Mouse (Mus musculus) kidney, postnatal 36 days (tissue): ENCODE results near the gene Lnp1.
A peak's percentile ranks its signal among the peaks of the same experiment; 100 is the strongest.
"Not testable (repeated sequence)": the region's sequence is repeated elsewhere in the genome, so short reads cannot be mapped to it uniquely, and the experiment has no call there.

Source experiments
- DNase-seq, 2 experiments: peaks; one replicate each; pipeline ENCODE4 v3.0.0; 2021 to 2022; ENCODE audit warnings: mixed read lengths in 2 of 2

The Lnp1 gene

GRCm38 (mm10) chr16:56928023-56928422, at the start of gene Lnp1:
Lnp1 (minus strand) TSS chr16:56928061.
- no peak for DNase-seq

GRCm38 (mm10) chr16:56974646-56975045, 46.8 kb upstream of the Lnp1 start:
- peak; percentile 4 to 8 for DNase-seq

DNA sequence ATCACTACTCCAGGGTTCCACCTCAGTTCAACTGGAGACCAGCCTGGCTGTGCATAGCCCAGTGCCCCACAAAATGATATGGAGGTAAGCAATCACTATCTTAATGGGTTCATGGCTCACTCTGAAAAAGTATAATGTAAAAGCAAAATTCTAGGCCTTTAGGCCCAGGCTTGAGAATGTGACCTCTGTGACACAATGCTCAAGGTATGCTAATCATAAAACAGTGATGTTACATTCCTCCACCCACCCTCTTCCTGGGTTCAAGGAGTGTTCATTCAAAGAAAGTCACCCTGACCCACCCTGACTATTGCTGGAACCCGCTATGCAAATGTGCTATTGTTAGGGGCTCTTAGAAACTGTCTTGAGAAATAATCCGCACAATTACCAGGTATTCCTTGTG, 30.4 kb upstream of the Lnp1 start:
- DNase-seq, result not testable (repeated sequence)

GRCm38 (mm10) chr16:56949085-56949484, 21.2 kb upstream of the Lnp1 start:
- DNase-seq, result no peak

DNA sequence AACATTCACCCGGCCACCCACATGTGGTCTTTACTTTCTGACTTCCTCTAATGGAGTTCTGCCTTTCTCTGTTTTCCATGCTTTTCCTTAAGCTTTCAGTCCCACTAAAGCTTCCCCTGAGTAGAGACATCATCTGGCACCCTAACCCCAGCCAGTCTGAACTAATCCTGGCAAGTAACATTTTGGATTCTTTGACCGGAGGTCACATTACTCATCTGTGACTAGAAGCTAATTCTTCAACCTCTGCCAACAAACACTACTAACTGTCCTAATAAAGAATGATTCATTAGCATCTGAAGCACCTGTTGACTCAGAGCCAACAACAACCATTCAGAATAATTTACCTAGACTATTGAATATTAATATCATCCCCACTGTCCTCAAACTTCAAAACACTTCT, 14.5 kb upstream of the Lnp1 start:
- DNase-seq, result no peak

GRCm38 (mm10) chr16:56920102-56920657, 7.7 kb downstream of the Lnp1 start:
- peak; percentile 1 to 24 for DNase-seq

DNA sequence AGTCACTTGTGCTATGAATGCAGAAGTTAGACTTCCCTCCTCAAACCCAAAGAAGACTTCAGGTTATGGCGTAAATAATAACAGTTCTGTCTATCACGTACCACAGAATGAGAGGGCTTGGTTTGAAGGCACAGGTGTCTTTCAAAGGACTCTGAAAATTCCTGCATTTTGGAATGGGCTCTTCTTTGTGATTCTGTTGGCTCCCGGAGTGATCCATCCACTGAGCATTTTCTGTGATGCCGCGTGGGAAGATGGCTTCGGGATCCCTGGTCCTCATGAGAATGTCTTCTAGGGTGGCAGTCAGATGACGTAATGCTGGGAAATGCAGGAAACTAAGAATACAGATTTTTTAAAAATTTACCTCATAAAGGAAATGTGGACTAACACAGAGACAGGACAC, 10.6 kb downstream of the Lnp1 start:
- DNase-seq, result no peak

DNA sequence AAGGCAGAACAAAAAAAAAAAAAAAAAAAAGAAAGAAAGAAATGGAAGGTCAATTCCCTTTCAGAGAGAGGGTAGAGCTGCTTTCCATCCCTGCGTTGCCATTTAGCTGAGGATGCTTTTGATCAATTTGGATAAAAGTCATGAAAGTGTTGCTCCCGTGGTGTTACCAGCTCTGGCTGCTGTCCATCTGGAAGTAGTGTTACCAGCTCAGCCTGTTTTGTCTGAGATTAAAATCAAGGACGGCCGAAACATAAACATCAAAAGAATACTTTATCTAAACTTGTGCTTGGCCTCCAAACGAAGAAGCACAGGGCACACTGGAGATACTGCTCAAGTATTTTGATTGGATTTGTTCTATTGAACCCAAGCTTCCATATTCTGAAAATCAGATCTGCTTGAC, 18.9 kb downstream of the Lnp1 start:
- no peak for DNase-seq

DNA sequence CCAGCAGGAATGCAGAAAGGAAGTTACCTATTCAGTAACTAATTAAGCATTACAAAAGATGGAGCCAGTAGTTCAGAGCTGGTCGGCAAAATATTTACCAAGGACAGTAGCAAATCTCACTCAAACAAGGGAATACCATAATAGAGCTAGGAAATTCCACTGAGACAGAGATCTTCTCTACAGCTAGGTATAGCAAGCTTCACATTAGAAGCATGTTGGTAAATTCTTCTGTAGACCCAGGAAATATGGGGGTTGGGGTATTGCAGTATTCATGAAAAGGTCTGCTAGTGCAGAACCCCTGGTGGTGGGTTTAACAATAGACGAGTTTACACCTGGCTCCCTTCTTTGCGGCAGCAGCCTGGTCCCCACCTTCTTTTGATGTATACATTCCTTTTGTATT, 25.7 kb downstream of the Lnp1 start:
- not testable (repeated sequence) for DNase-seq

GRCm38 (mm10) chr16:56891583-56891982, 36.3 kb downstream of the Lnp1 start:
- DNase-seq, result no peak

GRCm38 (mm10) chr16:56886616-56887116, 41.2 kb downstream of the Lnp1 start:
- DNase-seq, result no peak

DNA sequence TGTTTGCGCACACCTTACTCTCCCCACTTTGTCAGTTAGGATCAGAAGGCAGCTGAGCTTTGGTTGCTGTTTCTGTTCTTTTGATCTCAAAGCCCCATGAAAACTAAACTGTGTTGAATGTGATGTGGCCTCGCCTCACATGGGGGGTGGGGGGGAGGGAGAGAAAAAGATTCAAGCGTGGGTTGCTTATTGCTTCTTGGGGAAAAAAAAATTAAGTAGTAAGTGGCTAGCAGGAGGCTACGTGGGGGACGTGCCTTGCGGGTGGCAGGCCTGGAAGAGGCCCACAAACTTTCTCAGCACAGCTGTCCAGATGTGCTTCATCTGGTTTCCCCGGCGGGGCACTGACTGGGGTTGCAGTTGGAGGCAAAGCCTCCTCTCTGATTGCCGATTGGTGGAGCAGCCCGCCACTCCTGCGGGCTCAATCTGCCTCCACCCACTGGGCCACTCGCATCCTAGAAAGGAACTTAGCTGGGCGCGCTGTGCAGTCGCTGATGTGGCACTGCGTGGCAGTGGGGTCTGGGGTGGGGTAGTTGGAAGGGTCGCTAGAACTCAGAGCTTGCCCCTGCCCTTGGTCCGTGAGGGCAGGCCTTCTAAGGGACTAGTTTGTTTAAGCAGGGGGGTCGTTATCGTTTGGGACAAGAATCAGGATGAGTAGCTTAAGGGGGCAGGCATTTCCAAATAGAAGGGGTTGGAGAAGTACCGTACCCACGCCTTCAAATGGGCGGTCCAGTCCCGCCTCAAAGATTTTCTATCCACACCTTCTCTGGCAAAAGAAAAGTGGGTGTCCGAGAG, 41.8 kb downstream of the Lnp1 start, which contains the start of gene Tmem45a:
Tmem45a (minus strand) TSS at position 343 of the 792 bp plus-strand sequence.
- DNase-seq, result peak; percentile 74 to 84

DNA sequence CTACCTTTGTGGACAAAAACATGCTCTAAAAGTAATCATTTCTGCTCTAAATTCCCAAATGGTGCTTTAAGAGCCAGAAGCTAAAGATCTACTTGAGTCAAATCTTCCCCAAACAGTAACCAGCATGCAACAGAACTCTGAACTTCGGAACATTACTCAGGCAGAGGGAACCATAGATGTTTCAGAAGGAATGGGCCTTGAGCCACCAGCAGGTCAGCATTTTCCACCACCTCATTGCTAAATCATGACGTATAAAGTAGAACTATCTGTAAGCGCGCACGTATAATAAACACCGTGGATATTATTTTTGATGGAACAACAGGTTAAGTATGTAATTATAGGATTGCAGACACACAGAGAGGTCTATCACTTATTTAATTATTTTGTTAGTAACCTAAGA, 43.0 kb downstream of the Lnp1 start:
- DNase-seq, result peak in 1 of 2 experiments; percentile 8

DNA sequence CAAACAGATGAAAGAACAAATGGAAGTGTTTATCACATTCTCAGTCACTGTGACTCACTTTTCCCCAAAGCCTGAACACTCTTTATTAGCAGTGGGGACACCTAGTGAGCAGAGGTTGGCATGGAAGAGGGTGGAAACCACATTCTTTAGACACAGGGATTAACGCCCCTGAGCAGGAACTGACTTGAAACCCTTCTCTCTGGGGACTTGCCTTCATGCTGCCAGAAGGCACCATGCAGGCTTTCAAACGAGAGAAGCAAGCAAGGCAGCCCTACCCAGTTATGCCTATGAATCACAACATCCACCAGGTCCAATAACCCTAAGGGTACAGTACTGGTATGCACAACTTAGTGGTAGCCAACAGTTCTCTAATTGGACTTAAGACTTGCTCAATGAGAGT, 54.5 kb downstream of the Lnp1 start:
- no peak for DNase-seq

GRCm38 (mm10) chr16:56870458-56870857, 57.4 kb downstream of the Lnp1 start:
- DNase-seq, result peak in 1 of 2 experiments; percentile 6

GRCm38 (mm10) chr16:56868361-56868760, 59.5 kb downstream of the Lnp1 start:
- DNase-seq, result no peak

- peak in 1 of 2 experiments; percentile 4 for DNase-seq
These were observed 60.3 kb downstream of the Lnp1 start for GRCm38 (mm10) chr16:56867591-56867990.
